ENCODE assay signal across 19 mouse cellular contexts in genomic region chr1:184344829-184345228, GRCm38 (mm10).
A peak's percentile ranks its signal among the peaks of the same experiment; 100 is the strongest.
DNase-seq lines count a peak whose midpoint lies in the region; ATAC-seq lines count a peak whose summit lies in the region.
"Had no signal": no experiment of that assay in that cellular context is flagged by ENCODE, and none has a peak within 500 bp of the region (broad histone marks: within the 10 kb centered on the region; RNA-seq: fewer than 3 reads in every experiment).

No protein-coding gene starts in this region.

- WGBS in lung, embryonic 16.5 days = 32% methylated on average over 2 of the region's 2 CpGs

- 0 out of 2 replicates have a peak, but pooled peaks cover 3% of the 10 kb centered on the region for H3K9me3 ChIP-seq in lung, embryonic 16.5 days (ENCODE audit: control insufficient read depth, low read length)
- H3K9me3 ChIP-seq: embryonic facial prominence, embryonic 15.5 days; forebrain, embryonic 12.5 days; hindbrain, embryonic 10.5 days had no signal

- no peak overlapping the region for H3K4me3 ChIP-seq in lung, embryonic 16.5 days (ENCODE audit: low read length)
- H3K4me3 ChIP-seq: embryonic facial prominence, embryonic 15.5 days; forebrain, embryonic 12.5 days; hindbrain, embryonic 10.5 days had no signal

- no peak overlapping the region for H3K27ac ChIP-seq in lung, embryonic 16.5 days (ENCODE audit: low read length)
- H3K27ac ChIP-seq: embryonic facial prominence, embryonic 15.5 days; forebrain, embryonic 12.5 days; hindbrain, embryonic 10.5 days; hindbrain, embryonic 14.5 days had no signal

- no peak overlapping the region for H3K9ac ChIP-seq in lung, embryonic 16.5 days (ENCODE audit: low read length)
- H3K9ac ChIP-seq: embryonic facial prominence, embryonic 15.5 days; forebrain, embryonic 12.5 days; hindbrain, embryonic 14.5 days had no signal

- H3K4me2 ChIP-seq in lung, embryonic 16.5 days (ENCODE audit: low read depth, low read length) = no peak overlapping the region
- H3K4me2 ChIP-seq: embryonic facial prominence, embryonic 15.5 days; forebrain, embryonic 12.5 days; hindbrain, embryonic 14.5 days had no signal

- no peak for DNase-seq in lung, postnatal 25 days (ENCODE audit: low spot score)
- peak; percentile 8 for DNase-seq in urinary bladder, postnatal 25 days (ENCODE audit: low spot score)
- DNase-seq in urinary bladder, postnatal 10 days (ENCODE audit: low spot score) = no peak
- peak; percentile 22 for DNase-seq in lung, postnatal 36 days
- DNase-seq in yolk sac, embryonic 10.5 days (ENCODE audit: low spot score) = no peak
- no peak for DNase-seq in cerebellum, adult 11 months
- DNase-seq: adrenal gland, adult 8-10 months; adrenal gland, postnatal 36 days; cerebellum, adult 8-10 months; cerebellum, postnatal 14 days; embryo, embryonic 11 days; gastrocnemius, postnatal 25 days; heart, postnatal 14 days had no signal

- no peaks in the 10 kb centered on the region for H3K4me1 ChIP-seq in lung, embryonic 16.5 days (replicated peaks; ENCODE audit: control insufficient read depth, insufficient read depth, low read length)
- H3K4me1 ChIP-seq: embryonic facial prominence, embryonic 15.5 days; forebrain, embryonic 12.5 days; hindbrain, embryonic 10.5 days had no signal

- no peaks in the 10 kb centered on the region for H3K36me3 ChIP-seq in lung, embryonic 16.5 days (ENCODE audit: control insufficient read depth, insufficient read depth, low read length)
- H3K36me3 ChIP-seq: embryonic facial prominence, embryonic 15.5 days; forebrain, embryonic 12.5 days; hindbrain, embryonic 10.5 days had no signal

- H3K27me3 ChIP-seq in lung, embryonic 16.5 days (ENCODE audit: control insufficient read depth, insufficient read depth, low read depth, low read length) = no peaks in the 10 kb centered on the region
- H3K27me3 ChIP-seq: embryonic facial prominence, embryonic 15.5 days; forebrain, embryonic 12.5 days had no signal

- peak; percentile 52; the same call in 1 of the 2 replicates for ATAC-seq in lung, embryonic 16.5 days (ENCODE audit: low read depth)
- ATAC-seq: forebrain, embryonic 16.5 days had no signal

Comparison
In these comparisons a context has a peak if more than half of its experiments do, and no peak if none do; other contexts are left out.
1. DNase-seq: peak in urinary bladder, postnatal 25 days (single experiment) and lung, postnatal 36 days (single experiment); none in lung, postnatal 25 days (single experiment), urinary bladder, postnatal 10 days (single experiment), yolk sac, embryonic 10.5 days (single experiment) and cerebellum, adult 11 months (single experiment).